Mouse (Mus musculus): ENCODE measurements around the gene Fbxo9. TPM values are rescaled to one million over a fixed set of nuclear protein-coding genes. Genes with fewer than 3 reads are reported as not detected.

The Fbxo9 gene
- polyA plus RNA-seq, 1 experiment, result 15.7 TPM

- H3K36me3 ChIP-seq (ENCODE audit: control insufficient read depth, insufficient read depth), result no peaks in the 10 kb centered on the region
- H3K4me3 ChIP-seq, result no peak overlapping the region
- no peak overlapping the region for H3ac ChIP-seq (ENCODE audit: control insufficient read depth, insufficient read length)
- no peak overlapping the region for H3K4me2 ChIP-seq (ENCODE audit: low read depth)
- no peaks in the 10 kb centered on the region for H3K27me3 ChIP-seq (ENCODE audit: control insufficient read depth, insufficient read depth, insufficient read length)
- no peaks in the 10 kb centered on the region for H3K79me2 ChIP-seq (ENCODE audit: control insufficient read depth, insufficient read depth)
- TF ChIP-seq MAX (IDR thresholded peaks at IDR 0.05; ENCODE audit: low read depth), result no peak
- no peak for TF ChIP-seq POLR2A (IDR thresholded peaks at IDR 0.05; ENCODE audit: insufficient read length, low read depth)
- TF ChIP-seq E2F4 (IDR thresholded peaks at IDR 0.05; ENCODE audit: insufficient read depth), result no peak
- TF ChIP-seq TCF3 (IDR thresholded peaks at IDR 0.05; ENCODE audit: insufficient read length, low read depth), result no peak
- peak; percentile 25 for TF ChIP-seq SRF (IDR thresholded peaks at IDR 0.05; ENCODE audit: control insufficient read depth, insufficient read length, low read depth)
Measured at GRCm38 (mm10) chr9:78038755-78039489, 69.9 kb downstream of the Fbxo9 start.

- H3K36me3 ChIP-seq (ENCODE audit: control insufficient read depth, insufficient read depth), result no peaks in the 10 kb centered on the region
Measured at GRCm38 (mm10) chr9:78035831-78036230, 73.0 kb downstream of the Fbxo9 start.

GRCm38 (mm10) chr9:78035296-78035695 is 73.6 kb downstream of the Fbxo9 start:
- Histone ChIP-seq H3K27me3 (ENCODE audit: control insufficient read depth, insufficient read depth, insufficient read length) (no peaks in the 10 kb centered on the region), H3K4me3 (no peak overlapping the region), H3K36me3 (ENCODE audit: control insufficient read depth, insufficient read depth) (no peaks in the 10 kb centered on the region), H3K79me2 (ENCODE audit: control insufficient read depth, insufficient read depth) (no peaks in the 10 kb centered on the region), H3K4me2 (ENCODE audit: low read depth) (no peak overlapping the region), H3ac (ENCODE audit: control insufficient read depth, insufficient read length) (no peak overlapping the region)
- no peak for TF ChIP-seq MYOD1 (IDR thresholded peaks at IDR 0.05; ENCODE audit: control insufficient read depth in 1 of 3, insufficient read length in 2 of 3, low read depth in 2 of 3)
- TF ChIP-seq E2F4 (IDR thresholded peaks at IDR 0.05; ENCODE audit: insufficient read depth), result no peak
- TF ChIP-seq CEBPB (IDR thresholded peaks at IDR 0.05; ENCODE audit: insufficient read depth, poor library complexity, severe bottlenecking), result no peak
- no peak for TF ChIP-seq REST (IDR thresholded peaks at IDR 0.05; ENCODE audit: insufficient read depth, insufficient read length)
- TF ChIP-seq USF1 (IDR thresholded peaks at IDR 0.05; ENCODE audit: low read depth), result no peak
- TF ChIP-seq MAX (IDR thresholded peaks at IDR 0.05; ENCODE audit: low read depth), result no peak
- no peak for TF ChIP-seq POLR2AphosphoS2 (IDR thresholded peaks at IDR 0.05; ENCODE audit: insufficient read length, low read depth)
- TF ChIP-seq TCF3 (IDR thresholded peaks at IDR 0.05; ENCODE audit: insufficient read length, low read depth), result no peak
- no peak for TF ChIP-seq POLR2A (IDR thresholded peaks at IDR 0.05; ENCODE audit: insufficient read length, low read depth)
- no peak for TF ChIP-seq TCF12 (IDR thresholded peaks at IDR 0.05; ENCODE audit: insufficient read depth, poor library complexity, severe bottlenecking)

More at GRCm38 (mm10) chr9:78035831-78036230, 73.0 kb downstream of the Fbxo9 start:
- TF ChIP-seq POLR2AphosphoS2 (IDR thresholded peaks at IDR 0.05; ENCODE audit: insufficient read length, low read depth) (no peak), SRF (IDR thresholded peaks at IDR 0.05; ENCODE audit: control insufficient read depth, insufficient read length, low read depth) (no peak), TCF3 (IDR thresholded peaks at IDR 0.05; ENCODE audit: insufficient read length, low read depth) (no peak), MYOG (IDR thresholded peaks at IDR 0.05; ENCODE audit: control insufficient read depth in 1 of 3, insufficient read depth in 1 of 3, insufficient read length in 2 of 3, low read depth in 2 of 3) (no peak), USF1 (IDR thresholded peaks at IDR 0.05; ENCODE audit: low read depth) (no peak), POLR2A (IDR thresholded peaks at IDR 0.05; ENCODE audit: insufficient read length, low read depth) (no peak)
- H3ac ChIP-seq (ENCODE audit: control insufficient read depth, insufficient read length), result no peak overlapping the region
- H3K79me2 ChIP-seq (ENCODE audit: control insufficient read depth, insufficient read depth), result no peaks in the 10 kb centered on the region
- no peak overlapping the region for H3K4me3 ChIP-seq
- no peaks in the 10 kb centered on the region for H3K27me3 ChIP-seq (ENCODE audit: control insufficient read depth, insufficient read depth, insufficient read length)
- no peak overlapping the region for H3K4me2 ChIP-seq (ENCODE audit: low read depth)

GRCm38 (mm10) chr9:78032930-78033329 is 75.9 kb downstream of the Fbxo9 start:
- TF ChIP-seq CEBPB (IDR thresholded peaks at IDR 0.05; ENCODE audit: insufficient read depth, poor library complexity, severe bottlenecking), result no peak
- no peak for TF ChIP-seq POLR2A (IDR thresholded peaks at IDR 0.05; ENCODE audit: insufficient read length, low read depth)
- TF ChIP-seq MYOG (IDR thresholded peaks at IDR 0.05; ENCODE audit: control insufficient read depth in 1 of 3, insufficient read depth in 1 of 3, insufficient read length in 2 of 3, low read depth in 2 of 3), result no peak
- TF ChIP-seq REST (IDR thresholded peaks at IDR 0.05; ENCODE audit: insufficient read depth, insufficient read length), result no peak
- TF ChIP-seq MYOD1 (IDR thresholded peaks at IDR 0.05; ENCODE audit: control insufficient read depth in 1 of 3, insufficient read length in 2 of 3, low read depth in 2 of 3), result no peak
- no peak for TF ChIP-seq USF1 (IDR thresholded peaks at IDR 0.05; ENCODE audit: low read depth)
- no peak for TF ChIP-seq MAX (IDR thresholded peaks at IDR 0.05; ENCODE audit: low read depth)
- no peak for TF ChIP-seq E2F4 (IDR thresholded peaks at IDR 0.05; ENCODE audit: insufficient read depth)
- TF ChIP-seq SRF (IDR thresholded peaks at IDR 0.05; ENCODE audit: control insufficient read depth, insufficient read length, low read depth), result no peak
- H3K4me2 ChIP-seq (ENCODE audit: low read depth), result no peak overlapping the region
- no peaks in the 10 kb centered on the region for H3K79me2 ChIP-seq (ENCODE audit: control insufficient read depth, insufficient read depth)
- no peaks in the 10 kb centered on the region for H3K36me3 ChIP-seq (ENCODE audit: control insufficient read depth, insufficient read depth)
- H3K4me3 ChIP-seq, result no peak overlapping the region
- H3K27me3 ChIP-seq (ENCODE audit: control insufficient read depth, insufficient read depth, insufficient read length), result no peaks in the 10 kb centered on the region
- H3ac ChIP-seq (ENCODE audit: control insufficient read depth, insufficient read length), result no peak overlapping the region

Other genes starting within 250 kb of the Fbxo9 start
- gene Elovl5, start 191.7 kb downstream of the Fbxo9 start, polyA plus RNA-seq (2012; fragmentation: generic; extraction: Trizol), result 45.1 TPM
- not detected for gene Gcm1, start 57.1 kb downstream of the Fbxo9 start, polyA plus RNA-seq (2012; fragmentation: generic; extraction: Trizol)
- gene Ick, start 127 bp upstream of the Fbxo9 start, polyA plus RNA-seq (2012; fragmentation: generic; extraction: Trizol), result 8.6 TPM
- gene Gsta4, start 73.7 kb upstream of the Fbxo9 start, polyA plus RNA-seq (2012; fragmentation: generic; extraction: Trizol), result 28.1 TPM
- gene Gsta1, start 121.6 kb upstream of the Fbxo9 start, polyA plus RNA-seq (2012; fragmentation: generic; extraction: Trizol), result 0.61 TPM
- 0.07 TPM for gene Gm3776, start 148.1 kb upstream of the Fbxo9 start, polyA plus RNA-seq (2012; fragmentation: generic; extraction: Trizol)
- 0.18 TPM for gene Gm10639, start 180.9 kb upstream of the Fbxo9 start, polyA plus RNA-seq (2012; fragmentation: generic; extraction: Trizol)
- gene Omt2a, start 205.7 kb upstream of the Fbxo9 start, polyA plus RNA-seq (2012; fragmentation: generic; extraction: Trizol), result not detected
- gene Omt2b, start 218.5 kb upstream of the Fbxo9 start, polyA plus RNA-seq (2012; fragmentation: generic; extraction: Trizol), result not detected
- 0.20 TPM for gene Gsta2, start 246.7 kb upstream of the Fbxo9 start, polyA plus RNA-seq (2012; fragmentation: generic; extraction: Trizol)